Mouse (Mus musculus): ENCODE measurements around the gene Sik3.

Gene Sik3

GRCm38 (mm10) chr9:46191234-46191633, 178.6 kb downstream of the Sik3 start:
- no peak for DNase-seq (ENCODE audit: low spot score)

GRCm38 (mm10) chr9:46191644-46192043, 179.0 kb downstream of the Sik3 start:
- no peak for DNase-seq (ENCODE audit: low spot score)

- no peak for DNase-seq (ENCODE audit: low spot score)
Measured at GRCm38 (mm10) chr9:46192642-46193041, 180.0 kb downstream of the Sik3 start.

- no peak for DNase-seq (ENCODE audit: low spot score)
Measured at GRCm38 (mm10) chr9:46194809-46195208, 182.2 kb downstream of the Sik3 start.

GRCm38 (mm10) chr9:46196699-46197169, 184.1 kb downstream of the Sik3 start:
- peak; percentile 34 for DNase-seq (ENCODE audit: low spot score)

- DNase-seq (ENCODE audit: low spot score), result no peak
Measured at GRCm38 (mm10) chr9:46198461-46198860, 185.8 kb downstream of the Sik3 start.

- no peak for DNase-seq (ENCODE audit: low spot score)
Measured at GRCm38 (mm10) chr9:46198936-46199335, 186.3 kb downstream of the Sik3 start.

GRCm38 (mm10) chr9:46199609-46200008, 187.0 kb downstream of the Sik3 start:
- DNase-seq (ENCODE audit: low spot score), result no peak

GRCm38 (mm10) chr9:46206834-46207500, 194.3 kb downstream of the Sik3 start:
- DNase-seq (ENCODE audit: low spot score), result no peak

- DNase-seq (ENCODE audit: low spot score), result no peak
Measured at GRCm38 (mm10) chr9:46207501-46207869, 194.9 kb downstream of the Sik3 start.

- no peak for DNase-seq (ENCODE audit: low spot score)
Measured at GRCm38 (mm10) chr9:46208401-46208974, 195.9 kb downstream of the Sik3 start.

- no peak for DNase-seq (ENCODE audit: low spot score)
Measured at GRCm38 (mm10) chr9:46210473-46210872, 197.9 kb downstream of the Sik3 start.

- no peak for DNase-seq (ENCODE audit: low spot score)
Measured at GRCm38 (mm10) chr9:46214276-46214675, 201.7 kb downstream of the Sik3 start.

- DNase-seq (ENCODE audit: low spot score), result no peak
Measured at GRCm38 (mm10) chr9:46214946-46215337, 202.3 kb downstream of the Sik3 start.

- no peak for DNase-seq (ENCODE audit: low spot score)
Measured at GRCm38 (mm10) chr9:46215338-46216322, 203.0 kb downstream of the Sik3 start.

- DNase-seq (ENCODE audit: low spot score), result no peak
Measured at GRCm38 (mm10) chr9:46216744-46217470, 204.3 kb downstream of the Sik3 start.

- DNase-seq (ENCODE audit: low spot score), result no peak
Measured at GRCm38 (mm10) chr9:46218176-46218575, 205.6 kb downstream of the Sik3 start.

GRCm38 (mm10) chr9:46223090-46223489, 210.5 kb downstream of the Sik3 start:
- no peak for DNase-seq (ENCODE audit: low spot score)

GRCm38 (mm10) chr9:46224101-46224500, 211.5 kb downstream of the Sik3 start:
- no peak for DNase-seq (ENCODE audit: low spot score)

GRCm38 (mm10) chr9:46224945-46225660, 212.5 kb downstream of the Sik3 start:
- DNase-seq (ENCODE audit: low spot score), result no peak

GRCm38 (mm10) chr9:46227064-46227614, 214.5 kb downstream of the Sik3 start:
- no peak for DNase-seq (ENCODE audit: low spot score)

All from urinary bladder, postnatal 14 days (tissue).